Mouse (Mus musculus): ENCODE data around the gene Mrpl18. TPM values are rescaled to one million over a fixed set of nuclear protein-coding genes. Genes with fewer than 3 reads are reported as not detected.
"Not testable (repeated sequence)": the region's sequence is repeated elsewhere in the genome, so short reads cannot be mapped to it uniquely, and the experiment has no call there.

The Mrpl18 gene
- 100 to 1,000 TPM in 1 of 2 experiments, 10 to 100 TPM in 1; 86.5 to 135 TPM for total RNA-seq (2021)
- long read RNA-seq, experiment 1, transcript Mrpl18-201 (4 exons, 1,219 nt), result major isoform, 149 of 160 reads
- long read RNA-seq, experiment 1, partial matches to known transcripts, result 4 of 160 reads
- long read RNA-seq, experiment 1, other reads (novel, unspliced or antisense), result 7 of 160 reads
- long read RNA-seq, experiment 2, transcript Mrpl18-201 (4 exons, 1,219 nt), result major isoform, 147 of 159 reads
- long read RNA-seq, experiment 2, partial matches to known transcripts, result 3 of 159 reads
- long read RNA-seq, experiment 2, other reads (novel, unspliced or antisense), result 9 of 159 reads

DNA sequence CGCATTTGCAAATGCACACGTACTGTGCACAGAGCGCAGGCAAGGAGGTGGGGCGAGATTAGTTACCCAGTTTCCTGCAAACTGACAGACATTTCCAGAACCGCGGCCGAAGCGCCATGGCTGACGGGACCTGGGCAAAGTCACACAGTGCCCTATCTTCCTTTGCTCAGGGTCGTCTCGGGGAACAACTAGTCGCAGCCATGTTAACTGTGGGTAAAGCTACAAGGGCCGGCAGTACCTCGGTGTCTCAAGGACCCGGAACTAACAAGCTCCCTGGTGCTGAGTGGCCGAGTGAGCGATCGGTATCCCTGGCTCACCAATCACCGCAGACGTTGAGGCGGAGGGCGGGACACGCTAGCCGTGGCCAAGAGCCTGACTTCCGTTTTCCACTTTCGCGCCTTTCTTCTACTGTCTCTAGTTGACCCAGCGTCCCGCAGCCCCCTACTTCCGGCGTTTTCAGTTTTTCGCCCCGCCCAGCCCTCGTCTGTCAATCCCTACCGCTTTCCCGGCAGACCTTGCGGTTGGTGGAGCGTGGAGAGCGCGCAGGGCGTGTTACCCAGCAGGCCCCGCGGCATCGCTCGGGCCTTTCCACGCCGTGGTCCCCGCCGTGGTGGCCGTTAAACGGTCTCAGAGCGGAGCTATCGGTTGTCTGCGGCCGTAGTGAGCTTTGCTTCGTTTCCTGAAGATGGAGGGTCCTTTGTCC is at the start of gene Mrpl18:
TSS of gene Mrpl18 (minus strand) at position 465 of the 703 bp plus-strand sequence.
- Histone ChIP-seq H3K4me3 (peak within 1 kb of the TSS; percentile 100), H3K27ac (peak within 1 kb of the TSS; percentile 94)
- peak; percentile 99 for DNase-seq
- no peak for TF ChIP-seq CTCF (IDR thresholded peaks at IDR 0.05)
- intact Hi-C loops (cut with DNase I), result loop anchor here (5.0 kb wide), 1 partner anchor 76 kb away; the partner anchor contains the start of gene Wtap

DNA sequence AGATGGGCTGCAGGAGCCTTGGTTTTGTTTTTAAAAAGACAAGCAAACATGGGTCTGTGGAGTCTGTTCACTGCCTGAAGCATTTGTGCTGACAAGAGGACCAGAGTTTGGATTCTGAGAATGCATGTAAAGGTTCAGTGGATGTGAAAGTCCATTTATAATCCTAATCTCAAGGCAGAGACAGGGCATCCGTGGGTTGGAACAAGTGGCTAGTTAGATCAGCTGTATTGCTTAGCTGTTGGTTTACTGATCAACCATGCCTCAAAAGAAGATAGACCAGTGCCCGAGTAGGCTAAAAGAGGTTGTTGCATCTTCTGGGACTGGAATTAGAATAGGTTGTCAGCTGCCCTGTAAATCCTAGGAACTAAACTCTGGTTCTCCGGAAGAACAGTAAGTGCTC is 47.3 kb upstream of the Mrpl18 start:
- DNase-seq, result no peak
- intact Hi-C loops (cut with DNase I), result no loop called here
- Histone ChIP-seq H3K27ac (no peak overlapping the region), H3K4me3 (no peak overlapping the region)
- no peak for TF ChIP-seq CTCF (IDR thresholded peaks at IDR 0.05)

DNA sequence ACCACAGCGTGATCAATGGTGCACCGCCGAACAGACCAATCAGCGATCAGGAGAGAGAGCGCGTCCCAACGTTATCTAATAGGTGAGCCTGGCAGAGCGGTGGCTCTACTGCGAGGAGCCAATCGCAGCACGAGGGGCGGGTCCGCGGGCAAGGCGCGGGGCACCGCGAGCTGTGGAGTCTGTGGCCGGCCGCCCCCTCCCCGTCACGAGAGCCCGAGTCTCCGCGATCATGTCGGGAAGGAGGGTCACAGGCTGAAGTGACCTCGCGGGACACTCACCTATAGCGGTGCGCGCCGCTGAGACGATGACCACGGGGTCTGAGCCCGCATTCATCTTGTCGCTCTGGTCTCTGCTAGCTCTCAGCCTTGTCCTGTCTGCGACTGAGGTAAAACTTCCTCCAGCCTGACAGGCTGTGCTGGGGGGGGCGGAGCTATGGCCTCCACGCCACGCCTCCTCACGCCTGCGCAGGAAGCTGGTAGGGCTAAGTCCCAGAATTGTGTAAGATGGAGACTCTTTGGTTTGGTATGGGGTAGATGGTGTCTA is 44.3 kb upstream of the Mrpl18 start, which contains the start of gene Acat2:
TSS of gene Acat2 (minus strand) at position 417 of the 543 bp plus-strand sequence.
- H3K4me3 ChIP-seq, result peak within 1 kb of the TSS; percentile 89
- intact Hi-C loops (cut with DNase I), result no loop called here
- TF ChIP-seq CTCF (IDR thresholded peaks at IDR 0.05), result no peak
- peak within 1 kb of the TSS; percentile 88 for H3K27ac ChIP-seq
- peak; percentile 96 for DNase-seq

DNA sequence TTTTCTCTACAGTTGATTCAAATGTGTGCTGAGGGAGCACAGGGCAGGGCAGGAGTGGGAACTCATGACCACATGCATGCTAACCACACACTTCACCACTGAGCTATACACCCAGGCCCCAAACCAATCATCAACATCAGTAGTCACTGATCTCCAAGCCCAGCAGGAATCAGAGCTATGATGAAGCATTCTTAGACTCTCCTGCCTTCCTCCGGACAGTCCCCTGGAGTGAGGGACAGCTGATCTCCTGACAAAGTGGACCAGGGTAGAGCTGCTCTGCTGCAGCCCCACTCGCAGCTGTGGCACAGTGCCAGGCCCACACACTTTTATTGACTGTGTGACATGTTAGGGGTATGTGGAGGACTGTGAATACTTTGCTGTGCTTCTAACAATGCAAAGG is 43.2 kb upstream of the Mrpl18 start:
- DNase-seq; H3K4me3 ChIP-seq; H3K27ac ChIP-seq; intact Hi-C loops (cut with DNase I): not testable (repeated sequence)

DNA sequence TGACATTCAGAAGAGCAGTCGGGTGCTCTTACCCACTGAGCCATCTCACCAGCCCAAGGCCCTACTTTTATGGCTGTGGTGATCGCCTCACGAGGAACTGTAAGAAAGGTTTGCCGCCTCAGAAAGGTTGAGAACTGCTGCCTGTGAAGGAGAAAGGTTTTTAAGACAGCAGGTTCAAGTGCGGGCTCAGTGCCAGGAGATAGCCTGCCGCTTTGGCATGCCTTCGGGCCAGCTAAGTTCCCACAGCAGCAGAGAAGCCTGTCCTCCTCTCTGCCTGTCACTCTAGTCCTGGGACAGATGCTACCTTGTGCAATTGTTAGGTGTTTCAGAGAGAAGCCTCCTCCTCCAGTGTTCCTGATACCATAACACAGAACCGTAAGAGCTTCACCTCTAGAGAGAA is 40.5 kb upstream of the Mrpl18 start:
- no peak for DNase-seq
- intact Hi-C loops (cut with DNase I), result no loop called here
- no peak for TF ChIP-seq CTCF (IDR thresholded peaks at IDR 0.05)
- Histone ChIP-seq H3K4me3 (no peak overlapping the region), H3K27ac (no peak overlapping the region)

DNA sequence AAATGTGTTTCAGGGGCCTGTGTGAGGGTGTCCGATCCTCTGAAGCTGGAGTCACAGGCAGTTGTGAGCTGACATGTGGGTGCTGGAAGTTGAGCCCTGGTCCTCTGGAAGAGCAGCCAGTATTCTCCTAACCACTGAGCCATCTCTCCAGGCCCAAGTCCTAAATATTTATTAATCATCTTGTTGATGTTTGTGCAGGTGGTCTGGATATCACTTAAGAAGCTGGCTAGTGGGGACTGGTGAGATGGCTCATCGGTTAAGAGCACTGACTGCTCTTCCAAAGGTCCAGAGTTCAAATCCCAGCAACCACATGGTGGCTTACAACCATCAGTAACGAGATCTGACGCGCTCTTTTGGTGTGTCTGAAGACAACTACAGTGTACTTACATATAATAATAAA is 33.5 kb upstream of the Mrpl18 start:
- intact Hi-C loops (cut with DNase I), result no loop called here
- Histone ChIP-seq H3K4me3 (no peak overlapping the region), H3K27ac (no peak overlapping the region)
- no peak for DNase-seq
- no peak for TF ChIP-seq CTCF (IDR thresholded peaks at IDR 0.05)

DNA sequence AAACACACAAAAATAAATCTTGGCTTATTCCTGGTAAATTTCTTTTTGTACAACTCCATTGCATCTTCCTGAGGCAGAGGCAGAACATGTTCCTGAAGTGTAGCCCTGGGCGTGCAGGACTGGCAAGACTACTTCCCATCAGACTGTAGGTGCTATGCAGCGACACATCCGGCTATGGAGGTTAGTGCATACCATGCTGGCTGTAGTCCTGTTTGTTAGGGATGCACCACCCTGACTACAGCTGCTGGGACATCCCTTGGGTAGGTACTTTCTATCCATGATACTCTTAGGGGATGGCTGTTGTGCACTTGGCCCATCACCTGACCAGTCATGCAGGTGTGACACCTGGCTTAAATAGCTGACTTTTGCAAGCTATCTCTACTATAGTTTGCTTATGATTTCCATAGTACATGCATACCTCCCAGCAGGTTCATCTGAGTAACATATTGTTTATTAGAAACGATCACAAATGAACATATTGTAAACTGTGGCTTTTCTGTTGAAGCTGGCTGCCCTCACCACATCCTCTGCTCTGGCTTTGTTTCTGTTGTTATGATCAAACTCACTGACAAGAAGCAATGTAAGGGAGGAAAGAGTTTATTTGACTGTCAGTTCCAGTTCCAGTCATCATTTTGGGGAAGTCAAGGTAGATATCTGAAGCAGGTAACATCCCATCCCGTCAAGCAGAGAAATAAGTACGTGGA is 26.5 kb upstream of the Mrpl18 start:
- DNase-seq, result no peak
- no peak for TF ChIP-seq CTCF (IDR thresholded peaks at IDR 0.05)

DNA sequence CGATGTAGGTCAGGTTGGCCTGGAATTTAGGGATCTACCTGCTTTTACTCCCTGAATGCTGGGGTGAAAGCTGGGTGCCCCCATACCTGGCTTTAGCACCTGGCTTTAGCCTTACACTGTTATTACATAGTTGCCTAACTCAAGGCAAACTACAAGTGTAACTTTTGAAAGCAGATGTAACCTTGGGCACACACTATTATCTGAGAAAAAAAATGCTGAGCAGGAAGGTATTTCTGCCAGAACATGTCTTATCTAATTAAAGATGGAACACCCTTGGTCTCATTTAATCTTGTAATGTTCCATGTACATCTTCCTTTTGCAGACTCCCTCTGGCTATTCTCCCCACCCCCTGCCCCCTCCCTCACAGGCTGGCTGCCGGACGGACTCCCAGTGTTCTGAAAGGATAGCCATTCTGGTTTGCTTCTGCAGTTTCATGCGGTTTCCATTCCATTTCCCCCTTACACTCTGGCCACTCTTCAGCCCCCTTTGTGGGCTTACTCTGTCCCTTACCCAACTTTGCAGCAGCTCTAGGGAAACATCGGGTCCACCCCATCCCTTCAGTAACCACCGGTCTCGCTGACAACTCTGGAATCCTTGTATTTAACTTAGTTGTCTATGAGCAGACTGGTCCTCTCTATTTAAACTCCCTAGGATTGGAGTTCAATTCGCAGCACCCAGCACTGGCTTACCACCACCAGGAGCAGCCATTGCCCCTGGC is 25.6 kb upstream of the Mrpl18 start:
- no peak for DNase-seq
- Histone ChIP-seq H3K27ac (no peak overlapping the region), H3K4me3 (no peak overlapping the region)
- intact Hi-C loops (cut with DNase I), result no loop called here
- TF ChIP-seq CTCF (IDR thresholded peaks at IDR 0.05), result no peak

More for the DNA sequence above, 26.5 kb upstream of the Mrpl18 start:
- H3K27ac ChIP-seq, result no peak overlapping the region
- intact Hi-C loops (cut with DNase I), result no loop called here
- no peak overlapping the region for H3K4me3 ChIP-seq

DNA sequence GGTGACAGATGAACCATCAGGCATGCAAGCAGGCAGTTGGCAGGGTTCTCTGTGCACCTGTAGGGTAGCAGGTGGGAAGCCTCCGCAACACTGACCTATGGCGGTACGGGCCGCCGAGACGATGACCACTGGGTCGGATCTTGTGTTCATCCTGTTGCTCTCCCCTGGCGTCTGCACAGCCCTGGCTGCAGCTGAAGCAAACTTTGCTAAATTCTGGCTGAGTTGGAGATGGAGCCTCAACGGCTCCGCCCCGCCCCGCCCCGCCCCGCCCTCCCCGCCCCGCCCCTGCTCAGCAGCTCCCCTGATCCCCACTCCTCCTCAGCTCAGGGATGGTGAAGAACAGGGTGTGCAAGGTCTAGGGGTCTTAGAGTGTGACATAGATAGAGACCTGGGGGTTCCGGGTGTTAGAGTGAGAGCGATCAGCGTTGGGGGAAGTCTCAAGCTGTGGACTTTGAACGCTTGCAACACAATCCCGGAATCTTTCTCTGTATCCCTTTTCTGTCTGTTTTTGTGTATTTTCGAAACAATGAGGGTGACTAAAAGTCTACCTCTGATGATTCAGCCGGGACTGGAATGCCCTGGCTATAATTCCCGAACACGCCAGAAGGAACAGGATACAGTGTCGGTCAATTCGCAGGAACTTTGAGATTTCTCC is 24.1 kb upstream of the Mrpl18 start, which contains the start of gene Acat3:
TSS of gene Acat3 (minus strand) at position 450 of the 655 bp plus-strand sequence.
- Histone ChIP-seq H3K4me3 (peak within 1 kb of the TSS; percentile 65), H3K27ac (peak within 1 kb of the TSS; percentile 38; the same call in 1 of the 2 replicates)
- intact Hi-C loops (cut with DNase I), result no loop called here
- DNase-seq, result peak; percentile 31
- TF ChIP-seq CTCF (IDR thresholded peaks at IDR 0.05), result no peak

DNA sequence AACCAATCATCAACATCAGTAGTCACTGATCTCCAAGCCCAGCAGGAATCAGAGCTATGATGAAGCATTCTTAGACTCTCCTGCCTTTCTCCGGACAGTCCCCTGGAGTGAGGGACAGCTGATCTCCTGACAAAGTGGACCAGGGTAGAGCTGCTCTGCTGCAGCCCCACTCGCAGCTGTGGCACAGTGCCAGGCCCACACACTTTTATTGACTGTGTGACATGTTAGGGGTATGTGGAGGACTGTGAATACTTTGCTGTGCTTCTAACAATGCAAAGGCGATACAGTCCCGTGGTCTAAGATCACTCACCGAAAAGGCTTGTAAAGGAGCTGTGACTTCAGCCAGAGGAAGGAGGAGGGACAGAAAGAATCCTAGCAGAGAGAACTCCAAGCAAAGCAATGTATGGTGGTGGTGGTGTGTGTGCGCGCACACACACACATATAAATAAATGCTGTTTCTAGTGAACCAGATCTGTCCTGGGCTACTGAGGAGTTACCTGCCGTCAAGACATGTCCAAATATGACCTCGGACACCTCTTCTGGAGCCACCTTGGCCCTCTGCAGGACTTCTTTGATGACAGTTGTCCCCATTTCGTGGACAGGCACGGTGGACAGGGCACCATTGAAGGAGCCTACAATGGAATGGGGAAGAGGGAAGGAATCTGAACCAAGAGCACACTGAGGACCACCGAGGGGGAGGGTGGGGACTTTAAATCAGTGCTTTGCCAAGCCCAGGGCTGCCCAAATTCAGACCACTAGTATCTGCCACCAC is 23.4 kb upstream of the Mrpl18 start:
- H3K27ac ChIP-seq; DNase-seq; intact Hi-C loops (cut with DNase I): not testable (repeated sequence)
- peak overlapping the region; percentile 65 for H3K4me3 ChIP-seq

DNA sequence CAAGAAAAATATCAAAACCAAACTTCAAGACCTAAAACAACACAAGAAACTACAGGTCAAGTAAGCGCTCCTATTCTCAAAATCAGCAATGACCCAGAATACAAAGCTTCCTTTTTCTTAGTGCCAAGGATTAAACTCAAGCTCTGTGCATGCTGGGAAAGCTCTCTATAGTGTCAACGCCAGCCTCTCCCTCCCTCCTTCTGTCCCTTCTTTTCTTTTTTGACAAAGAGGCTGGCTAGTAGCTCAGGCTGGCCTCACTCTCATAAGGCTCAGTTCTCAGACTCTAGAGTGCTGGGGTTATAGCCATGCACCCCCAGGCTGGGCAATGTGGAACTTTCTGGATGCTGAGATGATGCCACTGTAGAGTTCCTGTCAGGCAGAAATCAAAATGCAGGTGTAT is 21.9 kb upstream of the Mrpl18 start:
- no peak for TF ChIP-seq CTCF (IDR thresholded peaks at IDR 0.05)
- intact Hi-C loops (cut with DNase I), result no loop called here
- no peak for DNase-seq
- no peak overlapping the region for H3K27ac ChIP-seq
- no peak overlapping the region for H3K4me3 ChIP-seq
